Mouse (Mus musculus) adrenal gland, adult 2 months (tissue): ENCODE data around the gene Col1a2. TPM values are rescaled to one million over a fixed set of nuclear protein-coding genes. Genes with fewer than 3 reads are reported as not detected.
A peak's percentile ranks its signal among the peaks of the same experiment; 100 is the strongest.

ENCODE experiments used
- DNase-seq: peaks from one replicate; pipeline ENCODE4 v3.0.0; 2021
- polyA plus RNA-seq: library from polyadenylated mRNA; depleted of rRNA; stranded (reverse); fragments of >200 nt; gene quantifications from 2 replicates; pipeline ENCODE4 v1.2.3, GENCODE M21; 2012; rRNA removed
- total RNA-seq, 2 experiments: library from RNA; stranded (reverse); gene quantifications; 2 replicates each; pipeline ENCODE4 v1.2.3; 2021

Col1a2 gene
- total and polyA plus RNA-seq, 3 experiments = 41.9 to 121 (median 56.3) TPM

DNA sequence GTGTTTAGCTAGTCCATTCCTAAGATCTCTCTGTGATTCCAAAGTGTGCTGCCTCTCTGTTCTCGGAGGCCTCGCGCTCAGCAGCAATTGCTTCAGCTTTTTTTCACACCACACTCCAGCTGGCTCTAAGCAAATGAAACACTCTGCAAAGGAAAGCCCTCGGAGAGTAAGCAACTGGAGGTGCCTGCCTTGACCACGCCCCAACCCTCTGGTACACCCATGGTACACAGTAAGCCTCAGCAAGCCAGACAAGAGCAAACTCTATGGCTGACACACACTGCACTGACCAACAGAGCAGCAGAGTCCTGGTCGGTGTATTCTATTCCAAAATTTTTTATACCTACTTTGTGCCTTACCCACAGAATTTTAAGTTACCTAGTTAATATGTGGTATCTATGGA lies 78.9 kb downstream of the Col1a2 start:
- DNase-seq = no peak

DNA sequence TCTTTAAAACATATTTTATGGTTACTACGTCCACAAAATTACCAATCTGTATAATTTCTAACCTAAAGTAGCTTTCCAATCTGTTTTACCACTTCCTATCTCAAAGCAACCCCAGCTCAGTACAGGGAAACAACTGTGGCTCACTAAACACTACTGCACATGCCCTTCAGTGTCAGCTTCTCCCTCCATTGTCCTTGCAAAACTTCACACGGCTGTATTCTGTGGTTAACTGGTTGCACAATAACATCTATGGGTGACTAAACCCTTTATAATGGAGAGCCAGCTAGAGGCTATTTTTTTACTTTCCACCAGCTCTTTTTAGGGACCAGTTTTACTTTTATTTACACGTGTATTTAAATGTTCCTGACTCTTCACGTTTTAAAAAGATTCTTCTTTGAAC lies 83.3 kb downstream of the Col1a2 start:
- DNase-seq = peak; percentile 66

DNA sequence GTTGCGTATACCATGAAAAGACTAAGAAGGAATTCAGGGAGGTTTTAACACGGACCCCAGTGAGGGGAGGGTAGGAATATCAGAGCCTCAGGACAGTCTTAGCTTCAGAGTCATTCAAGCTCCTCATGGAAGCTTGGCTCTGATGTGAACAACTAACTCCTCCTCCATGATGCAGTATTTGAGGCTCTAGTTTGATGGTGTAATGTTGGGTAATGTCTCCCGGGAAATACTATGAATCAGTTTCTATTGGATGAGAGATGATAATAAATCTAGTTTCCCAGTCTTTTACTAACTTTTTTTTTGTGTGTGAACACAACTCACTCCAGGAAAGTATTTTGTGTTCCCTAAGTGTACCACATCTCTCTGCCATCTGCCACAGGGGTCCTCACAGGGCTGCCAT lies 84.1 kb downstream of the Col1a2 start:
- no peak for DNase-seq

DNA sequence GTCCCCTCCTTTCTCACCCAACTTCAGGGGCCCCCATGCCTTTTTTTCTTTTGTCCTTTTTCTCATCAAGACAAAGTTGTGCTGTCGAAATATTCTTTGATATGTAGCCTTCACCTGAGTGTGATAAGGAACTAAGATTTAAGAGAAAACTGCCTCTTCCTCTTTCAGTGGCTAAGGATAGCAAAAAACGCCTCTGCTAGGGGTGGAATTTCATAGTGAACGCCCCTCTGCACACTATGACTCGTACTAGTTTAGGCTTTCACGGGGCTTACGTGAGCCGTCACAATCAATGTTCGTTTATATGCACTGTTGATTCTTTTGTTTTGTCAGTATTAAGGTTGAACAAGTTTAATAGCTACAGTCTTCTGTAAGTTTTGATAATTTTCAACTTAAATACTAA lies 85.5 kb downstream of the Col1a2 start:
- no peak for DNase-seq

Other genes starting within 250 kb of the Col1a2 start
- gene Casd1, start 96.0 kb downstream of the Col1a2 start, total RNA-seq = 10 to 100 TPM; 27.5 to 32.3 TPM
- gene Casd1, start 96.0 kb downstream of the Col1a2 start, polyA plus RNA-seq = 25.6 and 36.5 TPM in 2 replicates
- gene Sgce, start 242.4 kb downstream of the Col1a2 start, total RNA-seq = 10 to 100 TPM; 73.3 to 75.4 TPM
- gene Sgce, start 242.4 kb downstream of the Col1a2 start, polyA plus RNA-seq = 10.3 and 11.9 TPM in 2 replicates
- gene Peg10, start 242.5 kb downstream of the Col1a2 start, total RNA-seq = 100 to 1,000 TPM; 220 to 417 TPM
- 102 and 152 TPM in 2 replicates for gene Peg10, start 242.5 kb downstream of the Col1a2 start, polyA plus RNA-seq